Comparison of ENCODE assay signal across 17 mouse cellular contexts in genomic region chr3:81925856-81926255, GRCm38 (mm10). TPM values are rescaled to one million over a fixed set of nuclear protein-coding genes. Genes with fewer than 3 reads are reported as not detected.
DNase-seq lines count a peak whose midpoint lies in the region; ATAC-seq lines count a peak whose summit lies in the region.
"Had no signal": no experiment of that assay in that cellular context is flagged by ENCODE, and none has a peak within 500 bp of the region (broad histone marks: within the 10 kb centered on the region; RNA-seq: fewer than 3 reads in every experiment).

No protein-coding gene starts in this region.

- no peak overlapping the region for H3K4me3 ChIP-seq in embryonic facial prominence, embryonic 10.5 days
- no peak overlapping the region for H3K4me3 ChIP-seq in intestine, embryonic 15.5 days (replicated peaks)
- H3K4me3 ChIP-seq: forebrain, embryonic 15.5 days; hindbrain, embryonic 12.5 days; liver, embryonic 12.5 days; megakaryocyte, embryonic 14.5 days had no signal

- peaks cover 6% of the 10 kb centered on the region; the same call in 1 of the 2 replicates for H3K4me1 ChIP-seq in embryonic facial prominence, embryonic 10.5 days
- H3K4me1 ChIP-seq in intestine, embryonic 15.5 days (replicated peaks): no peaks in the 10 kb centered on the region
- H3K4me1 ChIP-seq: liver, embryonic 12.5 days had no signal

- peak; percentile 89 for ATAC-seq in neutrophil, adult 5-6 weeks (ENCODE audit: extremely low read depth, insufficient number of reproducible peaks, low FRiP score, poor library complexity, severe bottlenecking)
- ATAC-seq in intestine, embryonic 15.5 days: no peak
- ATAC-seq: forebrain, embryonic 15.5 days; liver, embryonic 12.5 days had no signal

- H3K27ac ChIP-seq in embryonic facial prominence, embryonic 10.5 days (replicated peaks): no peak overlapping the region
- no peak overlapping the region for H3K27ac ChIP-seq in intestine, embryonic 15.5 days
- H3K27ac ChIP-seq: hindbrain, embryonic 12.5 days; liver, embryonic 12.5 days had no signal

- H3K9me3 ChIP-seq in embryonic facial prominence, embryonic 10.5 days: no peaks in the 10 kb centered on the region
- no peaks in the 10 kb centered on the region for H3K9me3 ChIP-seq in intestine, embryonic 15.5 days
- H3K9me3 ChIP-seq: forebrain, embryonic 15.5 days; hindbrain, embryonic 12.5 days; liver, embryonic 12.5 days; megakaryocyte, embryonic 14.5 days had no signal

- H3K4me2 ChIP-seq in intestine, embryonic 15.5 days (replicated peaks): no peak overlapping the region
- H3K4me2 ChIP-seq: forebrain, embryonic 15.5 days; hindbrain, embryonic 12.5 days; liver, embryonic 12.5 days had no signal

- no peaks in the 10 kb centered on the region for H3K36me3 ChIP-seq in embryonic facial prominence, embryonic 10.5 days (replicated peaks)
- H3K36me3 ChIP-seq in intestine, embryonic 15.5 days: no peaks in the 10 kb centered on the region
- H3K36me3 ChIP-seq: forebrain, embryonic 15.5 days; hindbrain, embryonic 12.5 days; liver, embryonic 12.5 days had no signal

- no peak overlapping the region for H3K9ac ChIP-seq in intestine, embryonic 15.5 days
- H3K9ac ChIP-seq: forebrain, embryonic 15.5 days; hindbrain, embryonic 12.5 days; liver, embryonic 12.5 days had no signal

- WGBS in embryonic facial prominence, embryonic 10.5 days: 67% methylated on average over 5 of the region's 5 CpGs
- WGBS in intestine, embryonic 15.5 days: 21% methylated on average over 5 of the region's 5 CpGs

- H3K27me3 ChIP-seq in embryonic facial prominence, embryonic 10.5 days (replicated peaks; ENCODE audit: low read depth, poor library complexity, severe bottlenecking): no peaks in the 10 kb centered on the region
- no peaks in the 10 kb centered on the region for H3K27me3 ChIP-seq in intestine, embryonic 15.5 days (replicated peaks)
- H3K27me3 ChIP-seq: forebrain, embryonic 15.5 days; hindbrain, embryonic 12.5 days; liver, embryonic 12.5 days; megakaryocyte, embryonic 14.5 days had no signal

- peak; percentile 34 for DNase-seq in lung, postnatal 25 days (ENCODE audit: low spot score)
- DNase-seq in lung, adult 18-20 months: no peak
- DNase-seq in c-Kit-positive CD71-negative TER-119-negative erythroid progenitor cells, embryonic 14.5 days (ENCODE audit: low read depth): peak; percentile 17
- DNase-seq in thymus, postnatal 25 days: peak; percentile 50
- no peak for DNase-seq in layer of hippocampus, adult 9-10 months (ENCODE audit: low spot score)
- no peak for DNase-seq in embryonic facial prominence, embryonic 10.5 days (ENCODE audit: low spot score)
- DNase-seq: cerebellum, postnatal 10 days; kidney, postnatal 14 days had no signal

RNA-seq across cellular contexts. Expression of gene Ctso, which starts 6.5 kb away (rescaled TPM):
- 76.6 and 77.4 TPM in 2 replicates for total RNA-seq in neutrophil, adult 5-6 weeks (2017)
- polyA plus RNA-seq in embryonic facial prominence, embryonic 10.5 days (2016; fragmentation: Nextera tagmentation; extraction: Ambion mirVana): 3.2 and 5.3 TPM in 2 replicates
- 19.2 and 19.4 TPM in 2 replicates for polyA plus RNA-seq in intestine, embryonic 15.5 days (2015; fragmentation: Nextera tagmentation; extraction: Ambion mirVana)

RNA-seq across cellular contexts. Expression of gene Tdo2, which starts 50.1 kb away (rescaled TPM):
- total RNA-seq in neutrophil, adult 5-6 weeks (2017): not detected in 2 replicates
- 0.04 TPM in 1 of 2 replicates, not detected in the other for polyA plus RNA-seq in embryonic facial prominence, embryonic 10.5 days (2016; fragmentation: Nextera tagmentation; extraction: Ambion mirVana)
- 1.0 and 1.7 TPM in 2 replicates for polyA plus RNA-seq in intestine, embryonic 15.5 days (2015; fragmentation: Nextera tagmentation; extraction: Ambion mirVana)
- total RNA-seq: ES-E14 had no signal
- polyA plus RNA-seq: embryonic facial prominence, embryonic 14.5 days; hindbrain, embryonic 12.5 days had no signal

RNA-seq across cellular contexts. Expression of gene Asic5, which starts 56.2 kb away (rescaled TPM):
- total RNA-seq in neutrophil, adult 5-6 weeks (2017): not detected in 2 replicates
- polyA plus RNA-seq in embryonic facial prominence, embryonic 10.5 days (2016; fragmentation: Nextera tagmentation; extraction: Ambion mirVana): not detected in 2 replicates
- 0.13 and 0.25 TPM in 2 replicates for polyA plus RNA-seq in intestine, embryonic 15.5 days (2015; fragmentation: Nextera tagmentation; extraction: Ambion mirVana)
- total RNA-seq: ES-E14; left cerebral cortex, postnatal 10 days had no signal
- polyA plus RNA-seq: embryonic facial prominence, embryonic 14.5 days; forebrain, embryonic 15.5 days; hindbrain, embryonic 12.5 days; liver, embryonic 12.5 days had no signal

Comparison
In these comparisons a context has a peak if more than half of its experiments do, and no peak if none do; other contexts are left out.
1. DNase-seq: peak in lung, postnatal 25 days (single experiment), c-Kit-positive CD71-negative TER-119-negative erythroid progenitor cells, embryonic 14.5 days (single experiment) and thymus, postnatal 25 days (single experiment); none in lung, adult 18-20 months (0 of 2), layer of hippocampus, adult 9-10 months (single experiment) and embryonic facial prominence, embryonic 10.5 days (single experiment).